Mouse (Mus musculus) liver, postnatal 0 days (tissue): ENCODE measurements around the gene Lmtk3.

Experiments used
- CTCF ChIP-seq: sonication (generic); IDR thresholded peaks from 2 replicates; pipeline ENCODE4 v1.5.1; 2016; ENCODE audit warnings: antibody characterized with exemption, low read depth
- EP300 ChIP-seq: IDR thresholded peaks from 2 replicates; pipeline ENCODE4 v1.6.1; 2016; ENCODE audit warnings: antibody characterized with exemption, low read depth, mild to moderate bottlenecking

DNA sequence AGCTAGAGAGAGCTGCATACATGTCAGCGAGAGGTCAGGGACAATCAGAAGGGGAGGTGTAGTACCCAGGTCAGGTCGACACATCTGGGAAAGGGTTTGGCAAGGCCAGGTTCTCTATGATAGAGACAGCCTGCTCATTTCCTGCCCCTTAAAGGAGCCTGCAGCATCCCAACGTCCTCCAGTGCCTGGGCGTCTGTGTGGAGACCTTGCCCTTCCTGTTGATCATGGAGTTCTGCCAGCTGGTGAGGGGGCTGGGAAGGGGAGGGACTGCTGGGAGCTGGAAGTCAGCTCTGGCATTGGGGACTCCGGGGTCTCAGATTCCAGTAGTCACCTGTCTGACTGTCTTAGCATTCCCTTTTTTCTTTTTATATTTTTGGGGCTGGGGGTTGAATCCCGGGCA lies 7.2 kb downstream of the Lmtk3 start:
- no peak for TF ChIP-seq CTCF
- no peak for TF ChIP-seq EP300
